Mouse (Mus musculus) hindbrain, embryonic 16.5 days (tissue): ENCODE measurements around the gene Eef1akmt1. TPM values are rescaled to one million over a fixed set of nuclear protein-coding genes. Genes with fewer than 3 reads are reported as not detected.
A peak's percentile ranks its signal among the peaks of the same experiment; 100 is the strongest.

Experiments
- ATAC-seq: fragments of 200-750 bp; cut with Nextera tagmentation; 2 replicates; pipeline ENCODE4 v1.8.0; 2017; ENCODE audit warnings: moderate TSS enrichment, moderate library complexity
- H3K27ac ChIP-seq: fragments of 300-500 bp; sonication (generic); 2 replicates; pipeline ENCODE4 v1.5.1; 2014; ENCODE audit warnings: low read depth, mild to moderate bottlenecking, control low read depth, low read length, moderate library complexity
- H3K27me3 ChIP-seq: fragments of 300-500 bp; sonication (generic); replicated peaks from 2 replicates; pipeline ENCODE4 v1.6.1; 2014; ENCODE audit warnings: low read length; ENCODE audit not compliant: control insufficient read depth, insufficient read depth
- H3K36me3 ChIP-seq: fragments of 300-500 bp; sonication (generic); 2 replicates; pipeline ENCODE4 v1.6.1; 2014; ENCODE audit warnings: mild to moderate bottlenecking, low read length, moderate library complexity, mixed read lengths; ENCODE audit not compliant: control insufficient read depth, insufficient read depth
- H3K4me1 ChIP-seq: fragments of 300-500 bp; sonication (generic); 2 replicates; pipeline ENCODE4 v1.6.1; 2014; ENCODE audit warnings: low read depth, low read length; ENCODE audit not compliant: control insufficient read depth, insufficient read depth
- H3K4me2 ChIP-seq: fragments of 300-500 bp; sonication (generic); 2 replicates; pipeline ENCODE4 v1.6.1; 2014; ENCODE audit warnings: mild to moderate bottlenecking, low read length, control low read depth, moderate library complexity
- H3K4me3 ChIP-seq: fragments of 300-500 bp; sonication (generic); 2 replicates; pipeline ENCODE4 v1.5.1; 2014; ENCODE audit warnings: mild to moderate bottlenecking, low read length, control low read depth, moderate library complexity
- H3K9ac ChIP-seq: fragments of 300-500 bp; sonication (generic); 2 replicates; pipeline ENCODE4 v1.6.1; 2014; ENCODE audit warnings: low read depth, mild to moderate bottlenecking, control low read depth, low read length, moderate library complexity
- H3K9me3 ChIP-seq: fragments of 300-500 bp; sonication (generic); 2 replicates; pipeline ENCODE4 v1.6.1; 2014; ENCODE audit warnings: mild to moderate bottlenecking, low read length, moderate library complexity; ENCODE audit not compliant: control insufficient read depth
- WGBS: fragments of 180-500 bp; shearing (Covaris S2); extraction: QIAGEN DNeasy Blood & Tissue Kit; methylation state at CpG from one replicate; pipeline ENCODE4 v1.1.7; 2014; 5-methylcytosine and 5-hydroxymethylcytosine counted together
- polyA plus RNA-seq: library from polyadenylated mRNA; unstranded; fragments of >200 nt; fragmentation: Nextera tagmentation; extraction: Ambion mirVana; gene quantifications from 2 replicates; pipeline ENCODE4 v1.2.1, GENCODE M21; 2015

The Eef1akmt1 gene
- polyA plus RNA-seq: 89.5 and 90.3 TPM in 2 replicates

- Histone ChIP-seq H3K9me3 (peaks cover 4% of the 10 kb centered on the region; the same call in 1 of the 2 replicates), H3K4me1 (peaks cover 5% of the 10 kb centered on the region), H3K4me3 (peak within 1 kb of the TSS; percentile 75), H3K27me3 (no peaks in the 10 kb centered on the region), H3K27ac (peak within 1 kb of the TSS; percentile 68), H3K36me3 (peaks cover 6% of the 10 kb centered on the region; the same call in 1 of the 2 replicates), H3K9ac (peak within 1 kb of the TSS; percentile 82), H3K4me2 (peak within 1 kb of the TSS; percentile 57)
- peak; percentile 100 for ATAC-seq
- 10% methylated on average over 35 of the region's 35 CpGs for WGBS
Measured at GRCm38 (mm10) chr14:57571155-57572133, at the start of gene Eef1akmt1. Gene Eef1akmt1 (minus strand): TSS chr14:57571612.

- H3K27ac ChIP-seq: no peak overlapping the region
- H3K9ac ChIP-seq: no peak overlapping the region
- H3K4me2 ChIP-seq: no peak overlapping the region
- H3K36me3 ChIP-seq: peaks cover 1% of the 10 kb centered on the region
- H3K4me1 ChIP-seq: no peaks in the 10 kb centered on the region
- H3K27me3 ChIP-seq: no peaks in the 10 kb centered on the region
- H3K4me3 ChIP-seq: no peak overlapping the region
- whole genome bisulfite sequencing: 45% methylated on average over 4 of the region's 4 CpGs
- ATAC-seq: no peak
- no peaks in the 10 kb centered on the region for H3K9me3 ChIP-seq
Measured at GRCm38 (mm10) chr14:57620598-57621236, 49.3 kb upstream of the Eef1akmt1 start.

GRCm38 (mm10) chr14:57619487-57619886 is 48.1 kb upstream of the Eef1akmt1 start:
- 39% methylated on average over 2 of the region's 2 CpGs for WGBS
- Histone ChIP-seq H3K9ac (no peak overlapping the region), H3K4me1 (no peaks in the 10 kb centered on the region), H3K9me3 (no peaks in the 10 kb centered on the region), H3K27me3 (no peaks in the 10 kb centered on the region), H3K36me3 (no peaks in the 10 kb centered on the region), H3K27ac (no peak overlapping the region), H3K4me2 (no peak overlapping the region), H3K4me3 (no peak overlapping the region)
- ATAC-seq: no peak

- H3K4me1 ChIP-seq: no peaks in the 10 kb centered on the region
- no peaks in the 10 kb centered on the region for H3K9me3 ChIP-seq
- no peak overlapping the region for H3K27ac ChIP-seq
- no peak for ATAC-seq
- 96% methylated on average over 1 of the region's 1 CpGs for WGBS
- H3K4me2 ChIP-seq: no peak overlapping the region
- no peak overlapping the region for H3K4me3 ChIP-seq
- no peak overlapping the region for H3K9ac ChIP-seq
- H3K27me3 ChIP-seq: no peaks in the 10 kb centered on the region
- H3K36me3 ChIP-seq: no peaks in the 10 kb centered on the region
Measured at GRCm38 (mm10) chr14:57617675-57618074, 46.3 kb upstream of the Eef1akmt1 start.

- Histone ChIP-seq H3K4me2 (no peak overlapping the region), H3K4me3 (no peak overlapping the region), H3K27me3 (no peaks in the 10 kb centered on the region), H3K4me1 (no peaks in the 10 kb centered on the region), H3K9me3 (no peaks in the 10 kb centered on the region), H3K27ac (no peak overlapping the region), H3K36me3 (no peaks in the 10 kb centered on the region), H3K9ac (no peak overlapping the region)
- no peak for ATAC-seq
- WGBS: 77% methylated on average over 6 of the region's 6 CpGs
Measured at GRCm38 (mm10) chr14:57616339-57616965, 45.0 kb upstream of the Eef1akmt1 start.

GRCm38 (mm10) chr14:57615828-57616227 is 44.4 kb upstream of the Eef1akmt1 start:
- no peak overlapping the region for H3K9ac ChIP-seq
- no peak for ATAC-seq
- no peaks in the 10 kb centered on the region for H3K36me3 ChIP-seq
- no peaks in the 10 kb centered on the region for H3K9me3 ChIP-seq
- 79% methylated on average over 6 of the region's 6 CpGs for WGBS
- H3K4me3 ChIP-seq: no peak overlapping the region
- no peak overlapping the region for H3K4me2 ChIP-seq
- no peaks in the 10 kb centered on the region for H3K27me3 ChIP-seq
- no peaks in the 10 kb centered on the region for H3K4me1 ChIP-seq
- H3K27ac ChIP-seq: no peak overlapping the region

- Histone ChIP-seq H3K27ac (no peak overlapping the region), H3K4me2 (no peak overlapping the region), H3K36me3 (no peaks in the 10 kb centered on the region), H3K27me3 (no peaks in the 10 kb centered on the region), H3K4me3 (no peak overlapping the region), H3K4me1 (peaks cover 5% of the 10 kb centered on the region), H3K9me3 (no peaks in the 10 kb centered on the region), H3K9ac (no peak overlapping the region)
- 53% methylated on average over 2 of the region's 2 CpGs for WGBS
- no peak for ATAC-seq
Measured at GRCm38 (mm10) chr14:57611034-57611433, 39.6 kb upstream of the Eef1akmt1 start.

- ATAC-seq: no peak
Measured at GRCm38 (mm10) chr14:57609816-57610329, 38.5 kb upstream of the Eef1akmt1 start.

More at GRCm38 (mm10) chr14:57609816-57610329, 38.5 kb upstream of the Eef1akmt1 start:
- no peak overlapping the region for H3K4me3 ChIP-seq
- H3K36me3 ChIP-seq: no peaks in the 10 kb centered on the region
- H3K4me1 ChIP-seq: peaks cover 5% of the 10 kb centered on the region
- no peaks in the 10 kb centered on the region for H3K9me3 ChIP-seq
- H3K27ac ChIP-seq: no peak overlapping the region
- H3K4me2 ChIP-seq: no peak overlapping the region
- H3K9ac ChIP-seq: no peak overlapping the region
- H3K27me3 ChIP-seq: no peaks in the 10 kb centered on the region
- 82% methylated on average over 4 of the region's 4 CpGs for WGBS
